8 mouse cellular contexts compared by ENCODE assay signal in genomic region chr9:61370454-61370888, GRCm38 (mm10). TPM values are rescaled to one million over a fixed set of nuclear protein-coding genes. Genes with fewer than 3 reads are reported as not detected.
DNase-seq lines count a peak whose midpoint lies in the region; ATAC-seq and TF ChIP-seq lines count a peak whose summit lies in the region.

No protein-coding gene starts in this region.

- WGBS in embryonic facial prominence, embryonic 14.5 days, result under 1% methylated on average over 23 of the region's 25 CpGs
- under 1% methylated on average over 21 of the region's 25 CpGs for WGBS in limb, embryonic 14.5 days

- peak overlapping the region; percentile 86 for H3K4me3 ChIP-seq in embryonic facial prominence, embryonic 14.5 days (ENCODE audit: low read depth, low read length)
- H3K4me3 ChIP-seq in limb, embryonic 14.5 days (replicated peaks; ENCODE audit: low read length), result peak overlapping the region; percentile 98

- 0 out of 2 replicates have a peak, but pooled peaks cover under 1% of the 10 kb centered on the region for H3K36me3 ChIP-seq in embryonic facial prominence, embryonic 14.5 days (ENCODE audit: control insufficient read depth, insufficient read depth, low read length)
- 0 out of 2 replicates have a peak, but pooled peaks cover 3% of the 10 kb centered on the region for H3K36me3 ChIP-seq in limb, embryonic 14.5 days (ENCODE audit: control insufficient read depth, insufficient read depth, low read length)

- no peaks in the 10 kb centered on the region for H3K9me3 ChIP-seq in embryonic facial prominence, embryonic 14.5 days (ENCODE audit: control insufficient read depth, low read length)
- H3K9me3 ChIP-seq in limb, embryonic 14.5 days (ENCODE audit: control insufficient read depth, low read length), result no peaks in the 10 kb centered on the region

- peak overlapping the region; percentile 95 for H3K4me2 ChIP-seq in embryonic facial prominence, embryonic 14.5 days (ENCODE audit: low read depth, low read length)
- H3K4me2 ChIP-seq in limb, embryonic 14.5 days (replicated peaks; ENCODE audit: low read depth, low read length, severe bottlenecking), result peak overlapping the region; percentile 98

- peak; percentile 87 for ATAC-seq in embryonic facial prominence, embryonic 14.5 days (ENCODE audit: low read depth)
- ATAC-seq in limb, embryonic 14.5 days (ENCODE audit: low FRiP score, low read depth), result peak; percentile 85

- H3K9ac ChIP-seq in embryonic facial prominence, embryonic 14.5 days (ENCODE audit: low read depth, low read length), result peak overlapping the region; percentile 75
- peak overlapping the region; percentile 70 for H3K9ac ChIP-seq in limb, embryonic 14.5 days (ENCODE audit: low read depth, low read length, severe bottlenecking)

- peaks cover 36% of the 10 kb centered on the region for H3K4me1 ChIP-seq in embryonic facial prominence, embryonic 14.5 days (ENCODE audit: control insufficient read depth, insufficient read depth, low read length)
- peaks cover 33% of the 10 kb centered on the region for H3K4me1 ChIP-seq in limb, embryonic 14.5 days (ENCODE audit: control insufficient read depth, insufficient read depth, low read length)

- TF ChIP-seq POLR2A in limb, embryonic 14.5 days (IDR thresholded peaks at IDR 0.05; ENCODE audit: borderline replicate concordance, extremely low read depth, insufficient read depth, insufficient read length), result peak; percentile 33; the same call in 1 of the 2 replicates

- 0 out of 2 replicates have a peak, but pooled peaks cover 8% of the 10 kb centered on the region for H3K27me3 ChIP-seq in embryonic facial prominence, embryonic 14.5 days (replicated peaks; ENCODE audit: control insufficient read depth, insufficient read depth, low read length)
- no peaks in the 10 kb centered on the region for H3K27me3 ChIP-seq in limb, embryonic 14.5 days (ENCODE audit: control insufficient read depth, insufficient read depth, low read length)

- peak overlapping the region; percentile 92 for H3K27ac ChIP-seq in embryonic facial prominence, embryonic 14.5 days (replicated peaks; ENCODE audit: low read depth, low read length)
- peak overlapping the region; percentile 94 for H3K27ac ChIP-seq in limb, embryonic 14.5 days (replicated peaks; ENCODE audit: low read depth, low read length)

- peak; percentile 98 for DNase-seq in 3T3-L1 (ENCODE audit: low read depth, low spot score)
- peak; percentile 99 for DNase-seq in adrenal gland, postnatal 4 days (ENCODE audit: low spot score in 2 of 2)
- DNase-seq in embryonic facial prominence, embryonic 14.5 days (ENCODE audit: low spot score), result peak; percentile 99
- peak; percentile 98 for DNase-seq in heart, adult 8-10 months (ENCODE audit: low spot score)
- peak; percentile 100 for DNase-seq in kidney, adult 9 months
- DNase-seq in limb, embryonic 14.5 days (ENCODE audit: low spot score), result peak; percentile 99
- DNase-seq in monocyte, adult 2 months (ENCODE audit: low read depth in 1 of 2, low spot score in 2 of 2), result peak; percentile 95 to 97
- DNase-seq in spleen, postnatal 36 days (ENCODE audit: low spot score in 2 of 2), result peak; percentile 97 to 98

RNA-seq across cellular contexts. Expression of gene Tle3, which starts 1.7 kb away (rescaled TPM):
- 100 to 1,000 TPM; 105 to 116 TPM for total RNA-seq in adrenal gland, postnatal 4 days (2021)
- 25.5 and 31.4 TPM in 2 replicates for polyA plus RNA-seq in embryonic facial prominence, embryonic 14.5 days (2014; fragmentation: Nextera tagmentation; extraction: Ambion mirVana)
- 10 to 100 TPM in 3 of 4 experiments, 1 to 10 TPM in 1; 9.7 to 16.2 (median 14.0) TPM for total RNA-seq in heart, adult 8-10 months (2022)
- polyA plus RNA-seq in limb, embryonic 14.5 days (2012; rRNA removed), result 113 and 156 TPM in 2 replicates
- polyA plus RNA-seq in limb, embryonic 14.5 days (2014; fragmentation: Nextera tagmentation; extraction: Ambion mirVana), result 45.1 and 47.3 TPM in 2 replicates

Comparison
In these comparisons a context has a peak if more than half of its experiments do, and no peak if none do; other contexts are left out.
1. Peak in every context shown above with its lines: DNase-seq, ATAC-seq, H3K4me3 ChIP-seq and H3K27ac ChIP-seq.
2. RNA of gene Tle3, which starts 1.7 kb away (total RNA-seq): 105 to 116 TPM in adrenal gland, postnatal 4 days; 9.7 to 16.2 TPM in heart, adult 8-10 months; every median in the first group is over 4 times any median in the second.